Mouse (Mus musculus) forebrain, embryonic 11.5 days (tissue): ENCODE data around the gene Reln. TPM values are rescaled to one million over a fixed set of nuclear protein-coding genes. Genes with fewer than 3 reads are reported as not detected.

Source experiments
- ATAC-seq: fragments of 200-750 bp; cut with Nextera tagmentation; replicated peaks from 2 replicates; pipeline ENCODE4 v1.8.0; 2017; ENCODE audit warnings: moderate TSS enrichment; ENCODE audit not compliant: low FRiP score
- DNase-seq: peaks from one replicate; pipeline ENCODE4 v3.0.0-alpha.2; 2017; ENCODE audit warnings: low spot score
- H3K27ac ChIP-seq: fragments of 300-500 bp; sonication (generic); 2 replicates; pipeline ENCODE4 v1.5.1; 2014; ENCODE audit warnings: low read depth, low read length
- H3K27me3 ChIP-seq: fragments of 300-500 bp; sonication (generic); 2 replicates; pipeline ENCODE4 v1.6.1; 2014; ENCODE audit warnings: mild to moderate bottlenecking, low read length, mixed read lengths; ENCODE audit not compliant: control insufficient read depth, insufficient read depth
- H3K36me3 ChIP-seq: fragments of 300-500 bp; sonication (generic); 2 replicates; pipeline ENCODE4 v1.6.1; 2014; ENCODE audit warnings: mild to moderate bottlenecking, low read length, moderate library complexity, mixed read lengths; ENCODE audit not compliant: control insufficient read depth, insufficient read depth
- H3K4me1 ChIP-seq: fragments of 300-500 bp; sonication (generic); replicated peaks from 2 replicates; pipeline ENCODE4 v1.6.1; 2014; ENCODE audit warnings: low read length, mixed read lengths; ENCODE audit not compliant: control insufficient read depth, insufficient read depth
- H3K4me2 ChIP-seq: fragments of 300-500 bp; sonication (generic); 2 replicates; pipeline ENCODE4 v1.6.1; 2014; ENCODE audit warnings: low read depth, mild to moderate bottlenecking, low read length, moderate library complexity, mixed read lengths; ENCODE audit not compliant: severe bottlenecking
- H3K4me3 ChIP-seq: fragments of 300-500 bp; sonication (generic); 2 replicates; pipeline ENCODE4 v1.5.1; 2014; ENCODE audit warnings: low read depth, low read length
- H3K9ac ChIP-seq: fragments of 300-500 bp; sonication (generic); 2 replicates; pipeline ENCODE4 v1.6.1; 2014; ENCODE audit warnings: low read length
- H3K9me3 ChIP-seq: fragments of 300-500 bp; sonication (generic); 2 replicates; pipeline ENCODE4 v1.6.1; 2016; ENCODE audit warnings: low read length, mixed read lengths; ENCODE audit not compliant: control insufficient read depth
- WGBS: fragments of 180-500 bp; shearing (Covaris S2); extraction: QIAGEN DNeasy Blood & Tissue Kit; methylation state at CpG from one replicate; pipeline ENCODE4 v1.1.7; 2014; 5-methylcytosine and 5-hydroxymethylcytosine counted together
- polyA plus RNA-seq: library from polyadenylated mRNA; unstranded; fragments of >200 nt; fragmentation: Nextera tagmentation; extraction: Ambion mirVana; gene quantifications from 2 replicates; pipeline ENCODE4 v1.2.1, GENCODE M21; 2014

Reln gene
- polyA plus RNA-seq, 1 experiment from 2014 or later = 15.1 TPM

DNA sequence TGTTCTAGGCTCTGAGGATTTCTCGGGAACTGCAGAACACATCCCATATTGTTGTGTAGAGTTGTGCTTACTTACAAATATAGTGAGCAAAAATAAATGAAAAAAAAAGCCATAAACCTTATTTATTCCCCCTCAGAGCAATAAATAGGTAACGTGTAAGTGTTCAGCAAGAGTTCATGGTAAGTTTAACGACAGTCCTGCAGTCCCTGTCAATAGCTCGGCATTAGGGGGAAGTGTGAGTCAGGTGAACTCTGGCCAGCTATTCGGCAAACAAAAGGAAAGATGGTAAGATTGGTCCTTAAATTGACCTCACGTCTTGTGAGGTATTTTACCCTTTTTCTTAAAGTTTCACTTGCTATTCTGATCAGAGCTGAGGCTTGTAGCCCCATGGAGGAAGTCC is 497.1 kb downstream of the Reln start:
- ATAC-seq (no peak), DNase-seq (no peak)
- WGBS = 79% methylated on average over 6 of the region's 6 CpGs
- Histone ChIP-seq H3K4me1 (no peaks in the 10 kb centered on the region), H3K27me3 (no peaks in the 10 kb centered on the region), H3K27ac (no peak overlapping the region), H3K36me3 (no peaks in the 10 kb centered on the region), H3K4me3 (no peak overlapping the region), H3K9ac (no peak overlapping the region), H3K9me3 (no peaks in the 10 kb centered on the region), H3K4me2 (no peak overlapping the region)

DNA sequence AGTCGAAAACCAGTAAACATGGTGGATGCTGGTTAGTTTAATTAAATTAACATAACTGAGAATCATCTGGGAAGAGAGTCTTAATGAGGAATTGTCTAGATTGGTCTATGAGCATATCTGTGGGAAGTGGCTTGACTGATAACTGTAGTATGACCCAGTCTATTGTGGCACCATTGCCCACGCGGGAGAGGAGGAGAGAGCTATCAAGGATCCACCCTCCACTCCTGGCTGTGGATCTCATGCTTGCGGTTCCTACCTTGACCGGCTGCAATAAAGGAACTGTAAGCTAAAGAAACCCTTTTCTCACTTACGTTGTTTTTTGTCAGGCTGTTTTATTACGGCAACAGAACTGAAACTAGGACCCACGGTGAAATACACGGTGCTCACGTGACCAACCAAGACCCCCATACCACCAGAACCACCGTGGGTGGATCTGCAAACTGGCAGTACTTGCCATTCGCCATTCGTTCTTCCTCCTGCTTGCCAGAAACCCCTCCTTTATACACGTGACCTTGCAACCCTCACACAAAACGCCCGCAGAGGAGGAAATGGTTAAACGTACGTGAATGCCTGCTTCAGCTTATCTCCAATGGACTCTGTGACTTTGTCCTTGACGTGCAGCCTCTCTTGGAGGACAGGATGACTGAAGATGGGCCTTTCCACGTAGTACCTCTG is 497.7 kb downstream of the Reln start:
- H3K9ac ChIP-seq = no peak overlapping the region
- no peaks in the 10 kb centered on the region for H3K4me1 ChIP-seq
- H3K4me2 ChIP-seq = no peak overlapping the region
- no peak for ATAC-seq
- H3K27ac ChIP-seq = no peak overlapping the region
- no peaks in the 10 kb centered on the region for H3K27me3 ChIP-seq
- 88% methylated on average over 20 of the region's 20 CpGs for WGBS
- no peak overlapping the region for H3K4me3 ChIP-seq
- H3K9me3 ChIP-seq = no peaks in the 10 kb centered on the region
- DNase-seq = no peak
- no peaks in the 10 kb centered on the region for H3K36me3 ChIP-seq

DNA sequence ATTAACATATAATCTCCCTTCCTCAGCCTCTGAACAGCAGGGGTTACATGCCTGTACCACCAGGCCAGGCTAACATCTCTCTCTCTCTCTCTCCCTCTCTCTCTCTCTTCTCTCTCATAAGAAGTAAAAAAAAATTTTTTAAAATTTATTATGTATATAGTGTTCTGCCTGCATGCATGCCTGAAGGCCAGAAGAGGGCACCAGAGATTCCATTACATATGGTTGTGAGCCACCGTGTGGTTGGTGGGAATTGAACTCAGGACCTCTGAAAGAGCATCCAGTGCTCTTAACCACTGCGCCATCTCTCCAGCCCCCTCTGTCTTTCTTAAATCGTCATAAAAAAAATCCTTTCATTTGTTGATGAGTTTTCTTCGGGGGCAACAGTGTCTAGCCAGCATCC is 499.8 kb downstream of the Reln start:
- Histone ChIP-seq H3K27me3 (no peaks in the 10 kb centered on the region), H3K4me2 (no peak overlapping the region), H3K27ac (no peak overlapping the region), H3K36me3 (no peaks in the 10 kb centered on the region), H3K4me1 (no peaks in the 10 kb centered on the region), H3K4me3 (no peak overlapping the region), H3K9ac (no peak overlapping the region), H3K9me3 (no peaks in the 10 kb centered on the region)
- ATAC-seq (no peak), DNase-seq (no peak)
- WGBS = 73% methylated on average over 4 of the region's 4 CpGs

Other genes with a start within 250 kb of the Reln start
- gene Orc5, start 205.7 kb upstream of the Reln start, polyA plus RNA-seq = 45.5 and 48.0 TPM in 2 replicates